Mouse (Mus musculus): ENCODE results near the gene Lgals7. TPM values are rescaled to one million over a fixed set of nuclear protein-coding genes. Genes with fewer than 3 reads are reported as not detected.
A peak's percentile ranks its signal among the peaks of the same experiment; 100 is the strongest.

Gene Lgals7
- total RNA-seq, 1 experiment = 0.89 TPM

DNA sequence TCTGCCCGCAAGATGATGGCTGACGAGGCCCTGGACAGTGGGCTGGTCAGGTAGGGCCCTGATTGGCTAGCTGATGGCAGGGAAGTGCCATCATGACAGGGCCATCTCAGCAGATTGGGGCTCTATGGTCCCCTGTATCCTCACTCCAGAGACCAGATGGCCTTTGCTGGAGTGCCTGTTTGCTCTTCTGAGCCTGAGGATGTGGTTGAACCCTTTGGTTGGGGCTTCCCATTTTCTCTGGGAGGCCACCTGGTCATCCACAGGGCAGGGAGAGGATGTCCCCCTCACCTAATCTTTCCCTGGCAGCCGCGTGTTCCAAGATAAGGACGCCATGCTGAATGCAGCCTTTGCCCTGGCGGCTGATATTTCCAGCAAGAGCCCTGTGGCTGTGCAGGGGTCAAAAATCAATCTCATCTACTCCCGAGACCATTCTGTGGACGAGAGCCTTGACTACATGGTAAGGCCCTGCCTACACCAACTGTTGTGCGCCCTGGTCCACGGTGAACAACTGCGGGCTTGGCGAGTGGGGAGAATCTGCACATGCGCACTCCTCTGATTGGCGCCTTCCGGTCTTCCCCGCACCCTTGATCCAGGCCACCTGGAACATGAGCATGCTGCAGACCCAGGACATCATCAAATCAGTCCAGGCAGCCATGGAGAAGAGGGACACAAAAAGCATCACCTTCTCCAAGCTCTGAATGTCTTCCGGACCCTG lies 32.1 kb upstream of the Lgals7 start:
- H3K4me3 ChIP-seq (ENCODE audit: insufficient read depth in 1 of 2, low read depth in 1 of 2, low read length in 2 of 2, poor library complexity in 1 of 2, severe bottlenecking in 1 of 2) = no peak overlapping the region
- no peak for DNase-seq (ENCODE audit: low read depth, low spot score)
- peaks cover 13% of the 10 kb centered on the region for H3K36me3 ChIP-seq (ENCODE audit: control insufficient read depth, insufficient read depth, low read length, poor library complexity, severe bottlenecking)
- no peak overlapping the region for H3K27ac ChIP-seq (ENCODE audit: insufficient read depth, low read depth, low read length, poor library complexity, severe bottlenecking)
- H3K9me3 ChIP-seq (ENCODE audit: control insufficient read depth, insufficient read depth, low read depth, low read length) = no peaks in the 10 kb centered on the region
- TF ChIP-seq HCFC1 (IDR thresholded peaks at IDR 0.05; ENCODE audit: borderline replicate concordance, insufficient read depth, low read length) = no peak
- no peak for TF ChIP-seq CHD2 (IDR thresholded peaks at IDR 0.05; ENCODE audit: low read depth, low read length)
- no peak for TF ChIP-seq MAFK (IDR thresholded peaks at IDR 0.05; ENCODE audit: insufficient read depth, low read depth, low read length)
- no peak for TF ChIP-seq ZC3H11A (IDR thresholded peaks at IDR 0.05; ENCODE audit: borderline replicate concordance, low read depth, low read length)
- no peak for TF ChIP-seq ZNF384 (IDR thresholded peaks at IDR 0.05; ENCODE audit: low read depth, low read length)
- no peaks in the 10 kb centered on the region for H3K4me1 ChIP-seq (ENCODE audit: control insufficient read depth in 2 of 2, insufficient read depth in 2 of 2, low read length in 2 of 2, poor library complexity in 1 of 2)
- peak overlapping the region; percentile 19; the same call in 1 of the 2 replicates for H3K9ac ChIP-seq (ENCODE audit: insufficient read depth, low read depth, low read length, poor library complexity, severe bottlenecking)
- in situ Hi-C loops (cut with MboI; ENCODE audit: low sequenced_read_pairs in 2 of 2, unreplicated experiment in 2 of 2) = no loop called here

DNA sequence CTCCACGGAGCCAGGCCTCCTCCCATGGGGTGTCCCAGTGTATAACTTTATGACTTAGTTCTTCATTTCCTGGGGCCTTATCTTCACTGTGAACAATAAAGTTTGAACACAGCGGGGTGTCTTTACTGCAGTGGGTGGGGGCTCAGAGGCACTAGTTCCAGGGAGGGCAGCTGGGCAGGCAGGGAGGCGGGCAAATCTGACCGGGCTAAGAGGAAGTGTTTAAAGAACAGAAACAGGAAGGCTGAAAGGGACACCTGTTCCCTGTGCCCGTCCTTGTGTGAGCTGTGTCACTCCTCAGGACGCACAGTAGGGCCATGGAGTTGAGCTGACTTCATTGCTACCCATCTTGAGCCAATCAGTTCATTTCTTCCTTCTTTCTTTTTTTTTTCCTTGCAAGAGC lies 31.5 kb upstream of the Lgals7 start:
- in situ Hi-C loops (cut with MboI; ENCODE audit: low sequenced_read_pairs in 2 of 2, unreplicated experiment in 2 of 2) = no loop called here
- no peak overlapping the region; the same call in 1 of the 2 replicates for H3K9ac ChIP-seq (ENCODE audit: insufficient read depth, low read depth, low read length, poor library complexity, severe bottlenecking)
- DNase-seq (ENCODE audit: low read depth, low spot score) = no peak

DNA sequence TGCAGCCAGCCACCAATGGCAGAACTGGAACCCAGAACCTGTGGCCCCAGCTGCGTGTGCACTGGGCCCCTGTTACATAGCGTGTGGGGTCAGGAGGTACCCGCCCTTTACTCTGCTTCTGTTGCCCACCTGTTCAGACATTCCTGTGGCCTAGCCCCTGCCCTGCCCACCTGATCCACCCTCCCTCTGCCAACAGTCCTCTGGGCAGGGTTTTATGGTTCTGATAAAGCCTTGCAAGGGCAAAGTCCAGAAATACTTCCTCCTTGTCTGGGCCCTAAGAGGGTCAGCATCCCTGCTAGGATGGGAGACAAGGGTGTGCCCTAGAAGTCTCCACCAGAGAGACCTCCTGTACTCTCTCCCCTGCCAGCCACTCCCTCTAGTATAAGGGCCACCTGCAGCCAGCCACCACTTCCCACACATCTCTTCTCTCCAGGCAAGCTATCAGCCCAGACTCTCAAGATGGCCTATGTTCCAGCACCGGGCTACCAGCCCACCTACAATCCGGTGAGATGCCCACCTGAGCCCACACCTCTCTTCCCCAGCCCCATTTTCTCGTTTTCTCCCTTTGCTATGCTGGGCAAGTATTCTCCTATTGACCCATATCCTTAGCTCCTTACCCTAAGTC lies 29.8 kb upstream of the Lgals7 start, which contains the start of gene Lgals4:
Lgals4 (plus strand) TSS at position 132 of the 625 bp plus-strand sequence.
- Histone ChIP-seq H3K9me3 (ENCODE audit: control insufficient read depth, insufficient read depth, low read depth, low read length) (no peaks in the 10 kb centered on the region), H3K9ac (ENCODE audit: insufficient read depth, low read depth, low read length, poor library complexity, severe bottlenecking) (no peak within 1 kb of the TSS), H3K27ac (ENCODE audit: insufficient read depth, low read depth, low read length, poor library complexity, severe bottlenecking) (no peak within 1 kb of the TSS), H3K4me3 (ENCODE audit: insufficient read depth in 1 of 2, low read depth in 1 of 2, low read length in 2 of 2, poor library complexity in 1 of 2, severe bottlenecking in 1 of 2) (no peak within 1 kb of the TSS), H3K36me3 (ENCODE audit: control insufficient read depth, insufficient read depth, low read length, poor library complexity, severe bottlenecking) (peaks cover 13% of the 10 kb centered on the region), H3K4me1 (ENCODE audit: control insufficient read depth in 2 of 2, insufficient read depth in 2 of 2, low read length in 2 of 2, poor library complexity in 1 of 2) (no peaks in the 10 kb centered on the region)
- TF ChIP-seq ZNF384 (IDR thresholded peaks at IDR 0.05; ENCODE audit: low read depth, low read length) = no peak
- TF ChIP-seq MAFK (IDR thresholded peaks at IDR 0.05; ENCODE audit: insufficient read depth, low read depth, low read length) = no peak
- no peak for TF ChIP-seq HCFC1 (IDR thresholded peaks at IDR 0.05; ENCODE audit: borderline replicate concordance, insufficient read depth, low read length)
- TF ChIP-seq CHD2 (IDR thresholded peaks at IDR 0.05; ENCODE audit: low read depth, low read length) = no peak
- no peak for TF ChIP-seq ZC3H11A (IDR thresholded peaks at IDR 0.05; ENCODE audit: borderline replicate concordance, low read depth, low read length)
- in situ Hi-C loops (cut with MboI; ENCODE audit: low sequenced_read_pairs in 2 of 2, unreplicated experiment in 2 of 2) = no loop called here
- DNase-seq (ENCODE audit: low read depth, low spot score) = no peak

More for the DNA sequence above, 31.5 kb upstream of the Lgals7 start:
- H3K4me1 ChIP-seq (ENCODE audit: control insufficient read depth in 2 of 2, insufficient read depth in 2 of 2, low read length in 2 of 2, poor library complexity in 1 of 2) = no peaks in the 10 kb centered on the region
- no peak overlapping the region for H3K4me3 ChIP-seq (ENCODE audit: insufficient read depth in 1 of 2, low read depth in 1 of 2, low read length in 2 of 2, poor library complexity in 1 of 2, severe bottlenecking in 1 of 2)
- no peak overlapping the region for H3K27ac ChIP-seq (ENCODE audit: insufficient read depth, low read depth, low read length, poor library complexity, severe bottlenecking)
- H3K36me3 ChIP-seq (ENCODE audit: control insufficient read depth, insufficient read depth, low read length, poor library complexity, severe bottlenecking) = peaks cover 13% of the 10 kb centered on the region
- no peaks in the 10 kb centered on the region for H3K9me3 ChIP-seq (ENCODE audit: control insufficient read depth, insufficient read depth, low read depth, low read length)
- TF ChIP-seq MAFK (IDR thresholded peaks at IDR 0.05; ENCODE audit: insufficient read depth, low read depth, low read length) (no peak), CHD2 (IDR thresholded peaks at IDR 0.05; ENCODE audit: low read depth, low read length) (no peak), ZC3H11A (IDR thresholded peaks at IDR 0.05; ENCODE audit: borderline replicate concordance, low read depth, low read length) (no peak), HCFC1 (IDR thresholded peaks at IDR 0.05; ENCODE audit: borderline replicate concordance, insufficient read depth, low read length) (no peak), ZNF384 (IDR thresholded peaks at IDR 0.05; ENCODE audit: low read depth, low read length) (no peak)

- H3K27ac ChIP-seq (ENCODE audit: insufficient read depth, low read depth, low read length, poor library complexity, severe bottlenecking) = no peak overlapping the region
- H3K4me1 ChIP-seq (ENCODE audit: control insufficient read depth in 2 of 2, insufficient read depth in 2 of 2, low read length in 2 of 2, poor library complexity in 1 of 2) = no peaks in the 10 kb centered on the region
- no peaks in the 10 kb centered on the region for H3K36me3 ChIP-seq (ENCODE audit: control insufficient read depth, insufficient read depth, low read length, poor library complexity, severe bottlenecking)
- TF ChIP-seq ZNF384 (IDR thresholded peaks at IDR 0.05; ENCODE audit: low read depth, low read length) = no peak
- TF ChIP-seq CHD2 (IDR thresholded peaks at IDR 0.05; ENCODE audit: low read depth, low read length) = no peak
- no peak for TF ChIP-seq ZC3H11A (IDR thresholded peaks at IDR 0.05; ENCODE audit: borderline replicate concordance, low read depth, low read length)
- TF ChIP-seq MAFK (IDR thresholded peaks at IDR 0.05; ENCODE audit: insufficient read depth, low read depth, low read length) = no peak
- no peak for TF ChIP-seq HCFC1 (IDR thresholded peaks at IDR 0.05; ENCODE audit: borderline replicate concordance, insufficient read depth, low read length)
- no peak for DNase-seq (ENCODE audit: low read depth, low spot score)
- no peaks in the 10 kb centered on the region for H3K9me3 ChIP-seq (ENCODE audit: control insufficient read depth, insufficient read depth, low read depth, low read length)
- no peak overlapping the region for H3K9ac ChIP-seq (ENCODE audit: insufficient read depth, low read depth, low read length, poor library complexity, severe bottlenecking)
- H3K4me3 ChIP-seq (ENCODE audit: insufficient read depth in 1 of 2, low read depth in 1 of 2, low read length in 2 of 2, poor library complexity in 1 of 2, severe bottlenecking in 1 of 2) = no peak overlapping the region
- in situ Hi-C loops (cut with MboI; ENCODE audit: low sequenced_read_pairs in 2 of 2, unreplicated experiment in 2 of 2) = no loop called here
These were observed 26.7 kb upstream of the Lgals7 start for GRCm38 (mm10) chr7:28836936-28837335.

Data from ES-E14 (cell line).